Mouse (Mus musculus) spleen, embryonic (tissue): ENCODE data around the gene Zfp787.
"Not testable (repeated sequence)": the region's sequence is repeated elsewhere in the genome, so short reads cannot be mapped to it uniquely, and the experiment has no call there.

Experiments used
- CTCF ChIA-PET: fragments of 350-600 bp; sonication (Branson Sonifier 250); formaldehyde crosslinking; loops from one replicate; lab custom pipeline; 2022; lab: Charles Lee

The Zfp787 gene

GRCm38 (mm10) chr7:6126690-6127448 lies 28.9 kb downstream of the Zfp787 start:
- CTCF ChIA-PET: interaction anchor here (1.3 kb wide), 2 partner anchors 64 to 67 kb away, joined by 4 to 9 read pairs; no protein-coding TSS in a partner anchor

GRCm38 (mm10) chr7:6121128-6121527 lies 34.7 kb downstream of the Zfp787 start:
- CTCF ChIA-PET: not testable (repeated sequence)

- CTCF ChIA-PET: not testable (repeated sequence)
Measured at GRCm38 (mm10) chr7:6120104-6120503, 35.7 kb downstream of the Zfp787 start.

GRCm38 (mm10) chr7:6119501-6119900 lies 36.3 kb downstream of the Zfp787 start:
- CTCF ChIA-PET: no interaction called here
